Mouse (Mus musculus) lung, embryonic 14.5 days (tissue): ENCODE results near the gene Rnf24. TPM values are rescaled to one million over a fixed set of nuclear protein-coding genes. Genes with fewer than 3 reads are reported as not detected.

Experiments
- ATAC-seq: fragments of 200-750 bp; cut with Nextera tagmentation; 2 replicates; pipeline ENCODE4 v1.8.0; 2017; ENCODE audit warnings: mild to moderate bottlenecking, moderate TSS enrichment, moderate library complexity; ENCODE audit not compliant: insufficient read depth
- DNase-seq: peaks from one replicate; pipeline ENCODE4 v3.0.0-alpha.2; 2015
- H3K27ac ChIP-seq: fragments of 300-500 bp; sonication (generic); 2 replicates; pipeline ENCODE4 v1.5.1; 2014; ENCODE audit warnings: low read depth, mild to moderate bottlenecking, moderate library complexity
- H3K27me3 ChIP-seq: fragments of 300-500 bp; sonication (generic); 2 replicates; pipeline ENCODE4 v1.6.1; 2014; ENCODE audit warnings: low read length, control low read depth; ENCODE audit not compliant: insufficient read depth
- H3K36me3 ChIP-seq: fragments of 300-500 bp; sonication (generic); 2 replicates; pipeline ENCODE4 v1.6.1; 2014; ENCODE audit warnings: control low read depth; ENCODE audit not compliant: insufficient read depth
- H3K4me1 ChIP-seq: fragments of 300-500 bp; sonication (generic); 2 replicates; pipeline ENCODE4 v1.6.1; 2014; ENCODE audit warnings: antibody characterized with exemption, control low read depth; ENCODE audit not compliant: insufficient read depth
- H3K4me2 ChIP-seq: fragments of 300-500 bp; sonication (generic); 2 replicates; pipeline ENCODE4 v1.6.1; 2014; ENCODE audit warnings: mild to moderate bottlenecking
- H3K4me3 ChIP-seq: fragments of 300-500 bp; sonication (generic); 2 replicates; pipeline ENCODE4 v1.5.1; 2014; ENCODE audit warnings: low read depth, low read length
- H3K9ac ChIP-seq: fragments of 300-500 bp; sonication (generic); 2 replicates; pipeline ENCODE4 v1.6.1; 2014
- H3K9me3 ChIP-seq: fragments of 300-500 bp; sonication (generic); 2 replicates; pipeline ENCODE4 v1.6.1; 2016; ENCODE audit warnings: low read depth, low read length, control low read depth
- CTCF ChIP-seq: IDR thresholded peaks from 2 replicates; pipeline ENCODE4 v1.5.1; 2016; ENCODE audit warnings: antibody characterized with exemption, low read depth
- WGBS: fragments of 180-500 bp; shearing (Covaris S2); extraction: QIAGEN DNeasy Blood & Tissue Kit; methylation state at CpG from one replicate; pipeline ENCODE4 v1.1.7; 2014; 5-methylcytosine and 5-hydroxymethylcytosine counted together
- polyA plus RNA-seq: library from polyadenylated mRNA; unstranded; fragments of >200 nt; fragmentation: Nextera tagmentation; extraction: Ambion mirVana; gene quantifications from 2 replicates; pipeline ENCODE4 v1.2.1, GENCODE M21; 2014

Rnf24 gene
- polyA plus RNA-seq, result 3.8 and 5.3 TPM in 2 replicates

DNA sequence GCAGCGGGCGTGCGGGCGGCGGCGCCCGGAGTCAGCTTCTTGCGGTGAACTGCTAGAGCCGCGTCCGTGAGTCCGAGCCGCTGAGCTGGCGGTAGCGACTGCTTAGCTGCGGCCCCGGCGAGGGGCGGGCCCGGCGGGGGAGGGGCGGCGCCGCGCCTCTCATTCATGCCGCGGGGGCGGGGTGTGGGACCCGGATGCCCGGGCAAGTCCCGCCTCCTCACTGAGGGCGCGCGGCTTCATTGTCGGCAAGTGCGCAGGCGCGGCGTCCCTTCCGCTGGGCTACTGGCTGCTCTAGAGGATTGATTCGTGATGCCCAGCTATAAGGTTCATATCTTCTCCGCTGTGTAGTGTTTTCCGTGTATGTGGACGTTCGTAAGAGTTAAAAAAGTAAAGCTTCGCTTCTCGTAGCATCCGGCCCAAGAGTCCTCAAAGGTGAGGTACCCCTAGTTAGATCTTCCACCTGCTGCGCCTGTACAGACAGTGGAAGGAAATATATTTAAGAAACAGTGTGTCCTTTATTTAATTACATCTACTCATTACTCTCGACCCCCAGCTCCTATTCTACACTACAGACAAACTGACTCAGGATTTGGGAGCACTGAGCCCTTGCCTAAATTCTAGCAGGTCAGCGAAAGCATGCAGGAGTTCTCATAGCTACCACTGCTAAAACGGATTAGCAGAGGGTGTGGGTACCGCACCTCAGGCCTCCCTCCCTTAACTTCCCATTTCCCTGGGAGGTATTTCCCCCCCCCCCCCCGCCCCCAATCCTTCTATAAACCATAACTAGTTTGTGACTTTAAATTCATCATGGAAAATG is at the start of gene Rnf24:
Gene Rnf24 (minus strand): TSS at position 146 of the 817 bp plus-strand sequence.
- peak within 1 kb of the TSS; percentile 91 for H3K4me3 ChIP-seq
- H3K36me3 ChIP-seq, result no peaks in the 10 kb centered on the region
- H3K4me2 ChIP-seq, result peak within 1 kb of the TSS; percentile 91
- H3K9ac ChIP-seq, result peak within 1 kb of the TSS; percentile 91
- WGBS, result under 1% methylated on average over 52 of the region's 54 CpGs
- no peaks in the 10 kb centered on the region for H3K9me3 ChIP-seq
- peak; percentile 98 for DNase-seq
- no peaks in the 10 kb centered on the region for H3K27me3 ChIP-seq
- H3K4me1 ChIP-seq, result peaks cover 4% of the 10 kb centered on the region; the same call in 1 of the 2 replicates
- peak; percentile 95 for ATAC-seq
- TF ChIP-seq CTCF, result no peak
- peak within 1 kb of the TSS; percentile 84 for H3K27ac ChIP-seq

DNA sequence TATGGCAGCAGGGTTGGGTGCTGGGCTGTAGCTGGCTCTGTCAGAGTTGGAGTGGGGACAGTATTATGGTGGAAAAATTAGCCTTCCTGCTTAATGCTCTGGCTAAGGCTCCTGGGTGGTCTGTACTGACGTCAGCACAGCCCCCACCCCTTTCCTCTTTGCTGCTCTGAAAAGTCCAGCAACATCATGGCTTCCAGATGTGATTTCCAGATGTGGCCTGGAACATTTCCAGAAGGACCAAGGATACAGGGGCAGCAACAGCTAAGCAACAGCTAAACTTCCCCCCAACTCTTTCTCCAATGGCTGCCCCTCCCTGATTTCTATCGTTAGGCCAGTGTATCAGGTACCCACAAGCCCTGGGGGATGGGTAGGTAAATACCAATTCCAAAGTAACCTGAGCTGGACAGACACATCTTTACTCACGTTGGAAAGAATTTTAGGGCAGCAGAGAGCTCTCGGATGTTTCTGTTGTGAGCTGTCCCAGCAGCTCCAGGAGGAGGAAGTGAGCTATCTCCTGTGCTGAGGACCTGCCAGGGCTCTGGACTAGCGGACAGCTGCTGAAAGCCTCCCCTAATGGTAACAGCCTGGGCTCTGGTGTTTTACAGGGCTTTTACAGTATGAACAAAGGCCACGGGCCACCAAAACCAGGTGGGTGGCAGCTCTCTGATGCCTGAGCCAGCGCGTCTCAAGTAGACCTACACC is 49.3 kb upstream of the Rnf24 start:
- WGBS, result 22% methylated on average over 8 of the region's 8 CpGs
- H3K4me3 ChIP-seq, result no peak overlapping the region
- ATAC-seq, result peak; percentile 93
- peaks cover 12% of the 10 kb centered on the region for H3K4me1 ChIP-seq
- H3K4me2 ChIP-seq, result no peak overlapping the region
- no peaks in the 10 kb centered on the region for H3K9me3 ChIP-seq
- no peaks in the 10 kb centered on the region for H3K27me3 ChIP-seq
- H3K36me3 ChIP-seq, result no peaks in the 10 kb centered on the region
- H3K27ac ChIP-seq, result peak overlapping the region; percentile 85
- H3K9ac ChIP-seq, result no peak overlapping the region
- TF ChIP-seq CTCF, result no peak
- peak; percentile 86 for DNase-seq

- Histone ChIP-seq H3K4me2 (no peak overlapping the region), H3K4me1 (peaks cover 12% of the 10 kb centered on the region), H3K9me3 (no peaks in the 10 kb centered on the region), H3K9ac (no peak overlapping the region), H3K27me3 (no peaks in the 10 kb centered on the region), H3K27ac (peak overlapping the region; percentile 85; the same call in 1 of the 2 replicates), H3K36me3 (no peaks in the 10 kb centered on the region), H3K4me3 (no peak overlapping the region)
- DNase-seq (no peak), ATAC-seq (no peak)
- WGBS, result 79% methylated on average over 2 of the region's 2 CpGs
- no peak for TF ChIP-seq CTCF
These were observed 48.2 kb upstream of the Rnf24 start for GRCm38 (mm10) chr2:131400846-131401245.

DNA sequence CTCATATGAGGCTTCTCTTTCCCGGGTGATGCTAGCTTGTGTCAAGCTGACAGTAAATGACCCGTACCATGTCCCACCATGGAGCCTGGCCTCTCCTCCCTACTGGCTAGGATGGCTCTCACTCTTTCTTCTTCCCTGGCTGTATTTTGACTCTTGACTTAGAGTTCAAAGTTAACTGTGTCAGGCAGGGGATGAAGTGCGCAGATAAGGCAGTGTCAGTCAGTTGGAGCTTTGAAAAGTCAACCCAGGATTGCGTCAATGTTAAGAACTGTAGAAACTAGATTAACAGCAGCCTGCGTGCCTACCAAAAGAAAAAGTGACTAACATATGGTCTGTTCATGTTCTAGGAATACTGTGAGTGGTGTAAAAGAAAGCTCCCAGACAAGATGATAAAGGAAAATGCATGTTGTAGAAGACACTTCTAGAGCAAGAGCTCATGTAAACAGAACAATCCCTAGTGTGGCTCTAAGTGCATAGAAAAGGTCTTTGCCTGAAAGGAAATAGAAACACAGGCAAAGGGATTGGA is 44.7 kb upstream of the Rnf24 start:
- Histone ChIP-seq H3K9me3 (no peaks in the 10 kb centered on the region), H3K9ac (no peak overlapping the region), H3K4me1 (peaks cover 12% of the 10 kb centered on the region), H3K27me3 (no peaks in the 10 kb centered on the region), H3K36me3 (no peaks in the 10 kb centered on the region), H3K4me2 (no peak overlapping the region), H3K4me3 (no peak overlapping the region), H3K27ac (no peak overlapping the region)
- no peak for TF ChIP-seq CTCF
- DNase-seq (no peak), ATAC-seq (no peak)
- 81% methylated on average over 5 of the region's 5 CpGs for WGBS

- Histone ChIP-seq H3K36me3 (no peaks in the 10 kb centered on the region), H3K27ac (no peak overlapping the region), H3K9me3 (no peaks in the 10 kb centered on the region), H3K4me3 (no peak overlapping the region), H3K27me3 (no peaks in the 10 kb centered on the region), H3K4me1 (no peaks in the 10 kb centered on the region), H3K9ac (no peak overlapping the region), H3K4me2 (no peak overlapping the region)
- TF ChIP-seq CTCF, result no peak
- DNase-seq (no peak), ATAC-seq (no peak)
- 65% methylated on average over 10 of the region's 10 CpGs for WGBS
These were observed 33.8 kb upstream of the Rnf24 start for GRCm38 (mm10) chr2:131386350-131386962.

GRCm38 (mm10) chr2:131385176-131385575 is 32.5 kb upstream of the Rnf24 start:
- Histone ChIP-seq H3K27me3 (no peaks in the 10 kb centered on the region), H3K4me3 (no peak overlapping the region), H3K9ac (no peak overlapping the region), H3K4me2 (no peak overlapping the region), H3K4me1 (no peaks in the 10 kb centered on the region), H3K27ac (no peak overlapping the region), H3K36me3 (no peaks in the 10 kb centered on the region), H3K9me3 (no peaks in the 10 kb centered on the region)
- no peak for DNase-seq
- TF ChIP-seq CTCF, result no peak
- whole genome bisulfite sequencing, result 83% methylated on average over 4 of the region's 4 CpGs
- no peak for ATAC-seq
